Mouse (Mus musculus): ENCODE data around the gene Hoxb5.

The Hoxb5 gene

DNA sequence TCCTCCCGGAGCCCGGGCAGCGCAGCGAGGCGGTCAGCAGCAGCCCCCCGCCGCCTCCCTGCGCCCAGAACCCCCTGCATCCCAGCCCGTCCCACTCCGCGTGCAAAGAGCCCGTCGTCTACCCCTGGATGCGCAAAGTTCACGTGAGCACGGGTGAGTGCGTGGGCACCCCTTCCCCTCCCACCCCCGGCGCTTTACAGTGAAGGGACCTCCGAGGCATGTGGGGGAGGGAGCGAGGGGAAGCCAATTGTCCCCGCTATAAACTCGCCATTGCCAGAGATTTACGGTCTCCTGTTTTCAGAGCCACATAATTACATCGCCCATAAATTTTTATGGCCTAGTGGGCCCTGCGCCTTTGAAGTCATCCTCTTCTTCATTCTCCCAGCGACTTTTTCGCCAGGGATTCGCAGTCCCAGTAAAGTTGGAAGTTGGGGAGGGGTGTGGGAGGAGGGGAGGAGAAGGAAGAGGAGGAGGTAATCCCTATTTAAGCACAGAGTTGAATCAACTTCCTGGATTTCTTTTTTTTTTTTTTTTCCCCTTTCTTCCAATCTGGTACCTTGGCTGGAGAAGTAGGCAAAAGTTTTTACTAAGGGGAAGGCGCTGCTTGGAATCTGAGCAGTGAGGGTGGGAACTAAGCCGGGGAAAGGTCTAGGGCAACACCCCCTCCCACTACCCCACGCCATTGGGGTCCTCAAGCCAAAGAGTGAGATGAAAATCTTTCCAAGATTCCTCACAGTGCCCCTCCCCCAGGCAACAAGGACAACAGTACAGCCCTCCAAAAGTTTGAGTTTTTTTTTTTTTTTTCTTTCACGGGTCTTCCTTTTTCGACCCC, 16.2 kb downstream of the Hoxb5 start:
- no peak for DNase-seq (ENCODE audit: low read depth)

DNA sequence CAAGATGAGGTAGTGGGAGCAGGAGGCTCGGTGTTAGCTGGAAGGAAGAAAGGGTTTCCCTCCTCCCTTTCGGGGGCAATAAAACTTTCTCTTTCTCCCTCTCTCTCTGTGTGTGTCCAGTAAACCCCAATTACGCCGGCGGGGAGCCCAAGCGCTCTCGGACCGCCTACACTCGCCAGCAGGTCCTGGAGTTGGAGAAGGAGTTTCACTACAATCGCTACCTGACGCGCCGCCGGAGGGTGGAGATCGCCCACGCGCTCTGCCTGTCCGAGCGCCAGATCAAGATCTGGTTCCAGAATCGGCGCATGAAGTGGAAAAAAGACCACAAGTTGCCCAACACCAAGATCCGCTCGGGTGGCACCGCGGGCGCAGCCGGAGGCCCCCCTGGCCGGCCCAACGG, 16.8 kb downstream of the Hoxb5 start:
- DNase-seq (ENCODE audit: low read depth): no peak

DNA sequence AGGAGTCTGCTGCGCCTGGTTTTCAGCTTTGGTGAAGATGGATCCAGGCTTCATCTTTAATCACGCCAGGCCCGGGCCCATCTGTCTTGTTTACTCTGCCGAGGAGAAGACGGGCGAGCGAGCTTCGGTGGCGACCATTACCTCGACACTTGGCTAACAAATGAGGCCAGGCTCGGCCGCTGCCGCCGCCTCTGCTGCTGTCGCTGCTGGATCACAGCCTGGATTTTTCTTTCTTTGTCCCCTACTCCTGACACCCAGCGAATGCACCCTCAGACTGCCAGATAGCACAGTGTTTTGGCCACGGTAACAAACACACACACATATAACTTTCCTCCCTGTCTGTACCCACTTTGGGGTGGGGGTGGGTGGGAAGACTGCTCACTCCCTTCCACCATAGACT, 17.6 kb downstream of the Hoxb5 start:
- no peak for DNase-seq (ENCODE audit: low read depth)

DNA sequence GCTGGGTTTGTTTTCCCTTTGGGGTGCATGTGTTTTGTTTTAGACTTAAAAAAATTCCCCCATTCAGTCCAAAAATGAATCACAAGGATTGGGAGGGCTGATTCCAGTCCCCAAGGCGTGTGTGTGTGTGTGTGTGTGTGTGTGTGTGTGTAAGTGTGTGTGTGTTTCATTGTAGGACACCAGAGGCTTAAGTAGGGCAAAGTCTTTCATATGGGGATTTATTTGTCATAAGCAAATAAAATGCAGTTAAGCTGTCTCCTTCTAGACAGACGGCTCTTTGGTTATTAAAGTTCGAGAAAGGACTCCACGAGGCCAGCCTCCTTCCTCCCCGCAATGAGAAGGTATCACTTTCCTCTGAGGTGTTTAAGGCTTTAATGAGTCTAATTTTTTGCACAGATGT, 18.7 kb downstream of the Hoxb5 start:
- DNase-seq (ENCODE audit: low read depth): no peak

DNA sequence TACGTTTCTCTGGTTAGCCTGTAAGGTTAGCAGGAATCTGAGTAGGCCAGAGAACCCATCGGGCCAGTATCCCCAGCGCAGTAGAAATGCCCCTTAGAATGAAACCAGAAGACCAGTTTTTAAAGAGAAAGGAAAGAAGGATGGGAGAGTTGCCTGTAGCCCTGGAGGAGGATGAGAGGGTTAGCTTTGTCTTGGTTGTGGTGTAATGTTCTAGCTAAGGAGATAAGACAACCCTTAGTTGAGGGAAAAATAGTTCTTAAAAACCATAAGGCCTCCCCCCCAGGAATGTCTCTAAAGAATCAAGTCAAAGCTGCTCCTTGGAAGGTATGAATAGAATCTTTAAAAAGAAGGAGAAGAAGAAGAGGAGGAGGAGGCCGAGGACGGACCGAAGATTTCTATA, 19.6 kb downstream of the Hoxb5 start:
- DNase-seq (ENCODE audit: low read depth): no peak

DNA sequence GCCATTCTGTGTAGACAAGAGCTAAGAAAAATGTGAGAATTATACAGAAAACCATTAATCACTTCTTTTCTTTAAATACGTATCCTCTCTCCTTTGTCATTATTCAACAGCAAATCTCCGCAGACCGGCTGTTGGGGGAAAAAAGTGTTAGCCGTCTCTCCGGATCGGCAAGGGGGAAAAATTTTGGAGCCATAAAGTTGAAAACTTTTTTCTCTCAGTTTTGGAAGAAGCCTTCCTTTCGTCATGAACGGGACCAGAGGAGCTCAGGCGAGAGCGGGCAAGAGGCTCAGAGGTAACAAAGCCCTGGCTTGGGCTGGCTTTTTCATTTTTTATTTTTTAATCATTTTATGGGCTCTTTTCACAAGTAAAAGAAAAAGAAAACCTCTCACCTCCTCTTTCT, 20.0 kb downstream of the Hoxb5 start, which contains the start of gene Hoxb3:
Gene Hoxb3 (plus strand): TSS at position 173 of the 400 bp plus-strand sequence.
- no peak for DNase-seq (ENCODE audit: low read depth)

DNA sequence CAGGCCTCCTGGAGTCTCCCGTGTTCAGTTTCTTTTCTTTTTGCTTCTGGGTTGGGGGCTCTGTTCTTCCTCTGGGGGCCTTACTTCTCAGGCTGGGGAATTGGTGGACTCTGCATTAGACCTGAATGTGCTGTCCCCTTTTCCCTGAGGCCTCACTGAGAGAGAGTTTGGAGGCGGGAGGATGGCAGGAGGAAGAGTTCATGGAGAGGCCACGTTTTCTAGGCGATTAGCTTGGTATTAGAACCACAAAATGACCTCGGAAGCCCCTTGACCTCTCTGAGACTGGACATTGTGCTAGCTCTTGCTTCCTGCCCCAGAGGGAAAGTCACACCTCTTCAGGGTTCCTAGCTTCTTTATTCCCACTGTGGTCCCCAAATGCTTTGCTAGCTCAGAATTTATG, 21.0 kb downstream of the Hoxb5 start:
- DNase-seq (ENCODE audit: low read depth): no peak

DNA sequence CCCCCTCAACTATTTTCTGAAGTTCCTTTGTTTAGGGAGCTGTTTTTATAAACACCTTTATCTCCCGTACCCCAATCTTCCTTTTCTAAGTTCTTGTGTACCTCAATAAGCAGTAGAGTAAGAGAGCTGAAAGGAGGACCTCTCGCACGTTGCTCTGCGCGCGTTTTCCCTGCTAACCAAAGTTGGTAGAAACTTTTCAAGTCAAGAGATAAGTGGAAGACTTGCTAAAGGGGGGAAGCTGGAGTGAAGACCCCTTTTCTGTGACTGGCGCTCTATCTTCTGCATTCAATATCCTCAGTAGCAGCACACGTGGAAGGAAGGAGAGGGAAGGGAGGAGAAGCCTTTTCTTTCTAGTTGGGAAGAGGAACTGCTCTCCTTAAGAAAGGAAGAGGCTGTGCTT, 21.8 kb downstream of the Hoxb5 start:
- no peak for DNase-seq (ENCODE audit: low read depth)

DNA sequence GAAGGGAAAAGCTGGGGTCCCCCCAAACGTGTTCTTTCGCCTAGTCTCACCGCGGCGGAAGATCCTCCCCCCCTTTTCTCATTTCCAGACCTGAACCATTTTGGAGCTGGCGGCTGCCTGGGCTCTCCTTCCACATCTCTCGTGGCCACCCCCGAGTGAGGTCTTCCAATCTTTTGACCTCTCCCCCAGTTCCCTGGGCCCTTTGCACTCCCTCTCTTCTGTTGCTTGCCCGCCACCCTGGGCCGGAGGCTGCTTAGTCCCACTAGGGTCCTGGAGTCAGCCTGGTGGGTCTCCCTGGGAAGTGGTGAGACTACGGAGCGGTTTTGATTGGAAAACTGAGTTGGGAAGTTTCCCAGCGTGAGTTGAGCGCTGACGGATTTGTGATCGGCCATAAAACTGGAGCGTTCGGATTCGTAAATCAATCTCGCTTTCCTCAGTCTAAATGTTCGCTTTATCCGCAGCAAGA, 22.6 kb downstream of the Hoxb5 start:
- no peak for DNase-seq (ENCODE audit: low read depth)

DNA sequence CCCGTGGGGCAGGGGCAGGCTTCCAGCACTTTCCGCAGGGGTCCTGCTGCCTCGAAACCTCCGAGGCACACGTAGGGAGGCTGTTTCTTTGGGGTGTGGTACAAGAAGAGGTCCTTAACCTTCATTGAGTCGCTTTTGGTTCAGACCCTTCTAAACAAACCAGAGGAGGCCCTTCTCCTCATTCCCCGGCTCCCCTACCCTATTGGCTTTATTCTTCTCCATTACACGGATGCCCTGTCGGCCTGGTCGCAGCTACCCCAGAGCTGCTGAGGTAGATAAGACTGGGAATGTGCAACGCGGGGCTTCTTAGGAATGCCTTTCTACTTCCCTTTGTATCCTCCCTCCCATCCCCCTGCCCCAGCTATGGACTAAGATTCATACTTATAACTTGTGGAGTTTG, 23.6 kb downstream of the Hoxb5 start:
- no peak for DNase-seq (ENCODE audit: low read depth)

DNA sequence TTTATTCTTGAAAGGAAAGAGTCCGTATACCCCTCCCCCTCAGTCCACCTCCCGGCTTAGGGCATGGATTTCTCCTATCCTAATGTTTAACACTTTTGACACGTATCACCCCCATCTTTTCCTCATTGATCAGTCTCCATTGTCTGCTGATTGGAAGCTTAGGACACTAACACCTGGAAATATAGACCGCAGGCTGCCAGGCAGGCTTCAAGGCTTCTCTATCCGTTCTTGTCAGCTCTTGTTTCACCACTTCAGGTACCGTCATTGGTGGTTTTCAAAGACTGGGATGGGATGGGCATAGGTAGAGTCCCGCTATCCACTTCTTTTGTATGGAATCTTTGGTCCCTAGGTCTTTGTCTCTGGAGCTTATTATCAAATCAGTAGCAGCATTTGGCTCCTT, 24.0 kb downstream of the Hoxb5 start:
- DNase-seq (ENCODE audit: low read depth): no peak

DNA sequence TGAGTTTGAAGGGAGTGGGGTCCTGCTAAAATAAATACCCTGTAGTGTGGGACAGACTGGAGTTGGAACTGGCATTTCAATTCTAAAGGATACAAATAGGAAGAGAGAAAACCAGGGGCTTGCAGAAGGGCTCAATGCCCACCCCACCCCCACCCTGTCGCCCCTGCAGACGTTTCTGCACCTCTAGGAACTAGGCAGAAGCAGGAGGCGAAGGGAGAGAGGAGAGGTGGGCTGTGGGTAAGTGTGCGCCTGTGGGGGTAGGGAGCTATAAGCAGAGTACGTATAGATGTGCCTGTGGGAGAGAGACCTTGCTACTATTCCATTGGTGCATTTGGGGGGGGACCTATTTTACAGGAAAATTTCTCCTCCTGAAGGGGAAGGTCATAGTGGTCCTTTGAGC, 24.6 kb downstream of the Hoxb5 start:
- no peak for DNase-seq (ENCODE audit: low read depth)

DNA sequence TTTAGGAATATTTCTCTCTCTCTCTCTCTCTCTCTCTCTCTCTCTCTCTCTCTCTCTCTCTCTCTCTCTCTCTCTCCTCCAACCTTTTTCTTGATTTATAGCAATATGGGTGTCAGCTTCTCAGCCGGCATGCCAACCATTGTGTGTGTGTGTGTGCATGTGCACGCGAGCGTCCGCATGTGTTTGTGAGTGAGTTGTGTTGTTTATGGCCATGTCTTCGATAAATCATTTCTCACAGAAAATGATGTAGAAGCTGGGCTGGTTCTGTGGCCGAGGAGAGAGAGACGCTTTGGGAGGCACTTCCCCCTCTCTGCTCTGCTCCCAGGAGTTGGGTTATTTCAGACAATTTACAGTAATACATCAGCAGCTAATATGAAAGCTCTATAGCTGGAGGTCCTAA, 25.5 kb downstream of the Hoxb5 start:
- DNase-seq (ENCODE audit: low read depth): no peak

DNA sequence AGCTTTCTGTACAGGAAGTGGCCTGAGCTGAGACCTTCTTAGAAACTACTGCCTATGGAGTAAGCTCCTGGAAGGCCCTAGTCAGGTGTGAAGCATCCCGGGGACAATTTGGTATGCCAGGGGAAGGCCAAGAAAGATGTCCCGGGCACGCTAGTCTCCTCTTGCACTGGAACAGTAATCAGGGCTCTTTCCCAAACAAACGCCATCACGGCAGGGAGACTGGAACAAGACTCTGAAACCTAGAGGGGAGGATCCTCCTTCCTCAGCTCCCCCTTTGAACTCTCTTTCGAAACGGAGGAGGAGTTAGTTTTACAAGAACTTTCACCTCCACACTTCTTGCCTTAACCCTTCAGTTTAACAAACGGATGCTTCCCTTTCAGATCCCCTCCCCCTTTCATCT, 29.0 kb downstream of the Hoxb5 start:
- DNase-seq (ENCODE audit: low read depth): no peak

DNA sequence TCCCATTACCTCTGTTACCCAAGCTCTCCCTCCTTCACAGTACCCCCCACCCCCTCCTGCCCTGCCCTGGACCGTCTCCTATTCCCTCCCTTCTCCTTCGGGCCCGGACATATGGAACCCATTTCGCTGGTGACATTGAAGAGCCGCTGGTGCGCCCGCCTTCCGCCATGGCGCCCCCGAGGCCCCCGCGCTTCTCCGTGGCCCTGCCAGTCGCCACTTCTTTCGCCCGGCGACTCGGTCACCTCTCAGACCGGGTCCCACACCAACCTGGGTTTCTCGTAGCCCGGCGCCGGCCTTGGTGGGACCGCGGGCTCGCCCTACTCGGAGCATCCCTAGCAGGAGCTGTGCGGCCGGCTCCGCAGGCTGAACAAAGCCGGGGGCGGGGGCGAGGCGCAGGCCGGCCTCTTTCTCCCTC, 29.5 kb downstream of the Hoxb5 start:
- no peak for DNase-seq (ENCODE audit: low read depth)

DNA sequence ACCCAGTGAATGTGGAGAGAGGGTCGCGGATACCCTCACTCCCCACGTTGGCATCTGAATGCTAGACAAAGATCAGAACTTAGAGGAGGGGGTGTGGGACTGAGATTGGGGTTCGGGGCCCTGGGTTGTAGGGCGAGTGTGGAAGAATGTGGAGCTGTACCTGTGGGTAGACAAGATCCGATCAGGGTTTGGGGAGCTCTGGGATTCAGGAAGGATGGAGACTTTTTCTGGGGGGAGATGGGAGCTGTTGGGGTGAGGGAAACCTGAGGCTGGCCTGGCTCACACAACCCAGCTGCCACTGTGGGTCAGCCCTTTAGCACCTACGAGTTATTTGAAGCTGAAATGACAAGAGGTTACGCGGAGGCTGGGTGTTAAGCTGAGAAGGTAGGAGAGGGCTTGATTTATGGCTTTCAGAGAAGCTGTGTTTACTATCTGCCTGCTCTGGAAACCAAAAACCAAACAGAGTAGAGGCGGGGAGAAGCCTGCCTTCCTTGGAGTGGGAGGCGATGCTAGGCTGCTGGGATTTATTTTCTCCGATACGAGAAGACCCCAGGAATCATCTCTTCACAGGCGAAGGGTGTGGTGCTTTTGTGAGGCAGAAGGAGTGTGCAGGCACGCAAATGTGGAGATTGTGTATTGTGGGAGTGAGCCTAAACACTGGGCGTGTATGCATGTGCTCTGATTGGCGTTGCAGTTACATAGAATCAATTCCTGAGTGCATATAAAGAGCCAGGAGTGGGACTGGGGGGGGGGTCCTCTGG, 30.3 kb downstream of the Hoxb5 start:
- DNase-seq (ENCODE audit: low read depth): no peak

DNA sequence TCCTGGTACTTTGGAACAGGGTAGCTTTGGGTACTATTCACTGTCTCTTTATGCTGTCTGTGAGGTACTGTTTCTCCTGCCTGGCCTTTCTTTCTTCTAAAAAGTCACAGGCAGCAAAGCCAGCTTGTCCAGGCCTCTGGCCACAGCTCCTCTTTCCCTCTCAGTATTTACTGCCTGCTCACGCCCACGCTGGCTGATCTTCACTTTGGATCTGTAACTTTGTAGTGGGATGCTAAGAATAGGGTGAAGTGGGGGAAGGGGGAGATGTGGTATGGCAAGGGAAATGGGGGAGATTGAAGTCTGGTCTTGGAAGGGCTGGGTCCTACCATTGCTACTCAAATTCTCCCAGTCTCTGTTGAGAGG, 30.8 kb downstream of the Hoxb5 start:
- DNase-seq (ENCODE audit: low read depth): no peak

DNA sequence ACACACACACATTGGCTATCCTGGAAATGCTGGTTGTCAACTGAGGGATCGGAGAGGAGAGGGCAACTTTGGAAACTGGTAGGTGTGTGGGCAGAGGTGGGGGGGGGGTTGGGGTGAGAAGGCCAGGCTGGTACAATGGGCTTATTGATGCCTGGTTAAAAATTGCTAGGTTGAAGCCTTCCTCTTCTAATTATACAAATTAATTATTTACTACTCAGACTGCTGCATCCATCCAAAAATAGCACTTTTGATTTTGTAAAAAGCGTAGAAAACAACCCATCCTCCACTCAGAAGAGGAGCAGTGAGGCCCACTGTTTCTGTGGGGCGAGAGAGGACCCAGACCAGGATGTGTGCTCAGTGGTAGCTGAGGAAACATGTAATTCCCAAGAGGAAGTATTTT, 31.9 kb downstream of the Hoxb5 start:
- no peak for DNase-seq (ENCODE audit: low read depth)

DNA sequence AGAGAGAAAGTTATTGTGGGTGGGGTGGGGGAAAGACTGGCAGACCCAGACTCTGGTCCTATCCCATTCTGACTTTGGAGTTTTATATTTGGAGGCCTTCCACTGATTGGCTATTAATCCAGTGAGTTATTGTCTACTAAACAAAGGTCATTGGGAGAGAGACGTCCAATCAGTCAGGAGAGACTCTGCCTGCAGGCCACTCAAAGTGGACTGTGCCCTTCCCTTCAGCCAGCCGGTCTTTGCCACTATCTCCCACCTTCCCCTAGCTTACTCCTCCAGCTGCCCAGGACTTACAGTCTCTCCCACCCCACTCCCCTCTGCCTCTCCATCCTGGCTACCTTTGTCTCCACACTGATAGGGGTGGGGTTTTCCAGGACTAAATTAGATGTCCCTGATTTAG, 33.5 kb downstream of the Hoxb5 start:
- no peak for DNase-seq (ENCODE audit: low read depth)

DNA sequence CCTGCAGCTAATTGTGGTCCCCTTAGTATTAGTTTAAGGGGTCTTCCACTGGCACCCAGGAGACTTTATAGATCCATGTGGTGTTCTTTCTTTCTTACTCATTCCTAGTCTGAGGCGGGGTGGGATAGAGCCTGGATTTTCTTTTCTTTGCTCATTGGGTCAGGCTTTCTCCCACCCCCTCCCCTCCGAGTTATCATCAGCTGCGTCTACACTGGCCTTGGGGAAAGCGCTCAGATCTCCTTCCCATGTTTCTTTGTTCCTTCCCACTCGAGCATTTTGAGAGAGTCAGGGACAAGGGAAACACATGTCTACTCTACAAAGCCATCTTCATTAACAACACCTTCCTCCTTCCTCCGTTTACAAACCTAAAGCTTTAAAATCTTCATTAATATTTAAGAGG, 33.9 kb downstream of the Hoxb5 start:
- DNase-seq (ENCODE audit: low read depth): no peak

DNA sequence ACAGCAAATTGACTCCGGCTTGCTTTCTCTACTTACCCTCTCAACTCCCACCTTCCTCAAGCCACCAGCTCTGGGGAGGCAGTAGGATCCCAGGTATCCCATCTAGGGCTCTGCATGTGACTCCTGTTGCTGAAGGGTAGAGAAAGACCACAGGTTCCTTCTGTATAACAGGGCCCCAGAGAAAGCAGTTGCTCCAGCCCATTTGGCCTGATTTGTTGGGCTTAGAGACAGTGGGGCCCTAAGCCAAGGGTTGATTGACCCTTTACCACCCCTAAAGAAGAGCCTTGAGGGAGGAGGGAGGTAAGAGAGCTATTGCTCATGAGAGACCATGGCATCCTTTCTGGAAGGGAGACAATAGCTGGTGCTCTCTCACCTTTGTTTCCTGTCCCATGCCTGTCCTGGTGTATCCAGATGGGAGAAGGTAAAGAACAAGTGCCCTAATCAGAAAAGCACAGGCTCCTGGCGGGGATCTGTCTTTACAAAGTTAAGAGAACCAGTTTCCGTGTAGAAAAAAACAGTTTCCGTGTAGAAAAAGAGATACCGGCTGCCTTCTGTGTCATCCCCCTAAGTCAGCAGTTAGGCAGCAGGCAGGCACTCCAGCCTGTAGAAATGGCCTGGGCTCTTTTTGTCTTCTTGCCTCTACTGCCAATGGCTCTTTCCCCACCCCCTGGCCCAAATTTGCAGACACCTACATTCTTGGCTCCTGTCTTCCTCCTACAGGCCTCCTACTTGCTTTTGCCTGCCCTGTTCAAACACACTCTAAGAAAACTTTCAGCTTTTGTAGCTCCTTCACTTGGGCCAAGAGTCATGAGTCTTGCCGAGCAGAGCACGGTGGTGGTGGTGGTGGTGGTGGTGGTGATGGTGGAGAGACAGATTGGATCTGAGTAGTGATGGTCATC, 36.1 kb downstream of the Hoxb5 start:
- DNase-seq (ENCODE audit: low read depth): no peak

DNA sequence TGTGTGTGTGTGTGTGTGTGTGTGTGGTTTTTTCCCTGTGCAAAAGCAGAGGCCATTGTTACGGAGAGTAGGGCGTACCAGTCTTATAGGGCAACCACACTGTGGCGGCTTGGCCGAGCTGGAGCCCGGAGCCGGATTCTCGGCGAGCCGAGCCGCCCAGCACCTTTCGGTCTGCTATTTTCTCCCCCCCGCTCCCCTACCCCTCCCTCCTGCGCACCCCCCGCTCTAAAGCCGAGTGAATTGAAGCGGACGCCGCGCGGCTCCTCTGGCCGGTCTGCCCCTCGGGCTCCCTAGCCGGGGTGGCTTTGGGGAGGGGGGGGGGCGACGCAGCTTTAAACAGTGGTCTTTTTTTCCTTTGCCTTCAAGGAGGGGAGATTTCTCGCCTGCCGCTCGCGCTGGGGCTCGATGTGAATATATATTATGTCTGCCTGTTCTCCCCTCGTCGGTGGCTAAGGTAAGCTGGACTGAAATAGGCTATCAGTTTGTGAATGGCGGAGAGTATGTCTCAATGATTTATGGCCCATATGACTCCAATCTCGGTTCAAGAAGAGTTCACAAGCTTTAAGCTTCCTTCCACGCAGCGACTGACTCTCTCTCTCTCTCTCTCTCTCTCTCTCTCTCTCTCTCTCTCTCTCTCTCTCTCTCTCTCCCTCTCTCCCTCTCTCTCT, 37.7 kb downstream of the Hoxb5 start:
- no peak for DNase-seq (ENCODE audit: low read depth)

Measured in fibroblast of lung, adult 2 months (primary cell).